Mouse (Mus musculus) CD4-positive naive resting alpha-beta T cell, adult 76 days (primary cell): ENCODE measurements around the gene Pon2. TPM values are rescaled to one million over a fixed set of nuclear protein-coding genes. Genes with fewer than 3 reads are reported as not detected.

Experiments used
- total RNA-seq: library from RNA; stranded (reverse); gene quantifications from one replicate; pipeline ENCODE4 v1.2.4, GENCODE M21; 2023

Pon2 gene
- total RNA-seq, result 45.3 TPM

DNA sequence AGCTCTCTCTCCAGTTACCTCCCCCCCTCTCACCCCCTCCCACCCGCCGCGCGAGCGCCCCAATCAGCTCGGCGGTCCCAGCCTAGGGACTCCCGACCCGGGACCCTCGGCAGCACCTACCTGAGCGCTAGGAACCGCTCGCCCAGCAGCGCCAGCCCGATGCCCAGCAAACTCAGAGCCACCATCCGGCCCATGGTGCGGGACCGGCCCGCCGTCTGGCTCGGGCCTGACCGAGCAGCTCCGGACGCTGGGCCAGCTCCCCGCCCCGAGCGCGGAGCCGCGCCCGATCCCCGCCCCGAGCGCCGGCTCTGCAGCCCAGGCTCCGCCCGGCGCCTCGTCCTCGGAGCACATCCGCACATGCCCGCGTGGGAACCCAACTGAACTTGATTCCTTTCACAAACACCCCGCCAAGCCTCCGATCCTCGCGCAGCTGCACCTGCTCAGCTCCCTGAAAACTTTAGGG is at the start of gene Pon2:
Pon2 (minus strand) TSS at position 364 of the 463 bp plus-strand sequence.

DNA sequence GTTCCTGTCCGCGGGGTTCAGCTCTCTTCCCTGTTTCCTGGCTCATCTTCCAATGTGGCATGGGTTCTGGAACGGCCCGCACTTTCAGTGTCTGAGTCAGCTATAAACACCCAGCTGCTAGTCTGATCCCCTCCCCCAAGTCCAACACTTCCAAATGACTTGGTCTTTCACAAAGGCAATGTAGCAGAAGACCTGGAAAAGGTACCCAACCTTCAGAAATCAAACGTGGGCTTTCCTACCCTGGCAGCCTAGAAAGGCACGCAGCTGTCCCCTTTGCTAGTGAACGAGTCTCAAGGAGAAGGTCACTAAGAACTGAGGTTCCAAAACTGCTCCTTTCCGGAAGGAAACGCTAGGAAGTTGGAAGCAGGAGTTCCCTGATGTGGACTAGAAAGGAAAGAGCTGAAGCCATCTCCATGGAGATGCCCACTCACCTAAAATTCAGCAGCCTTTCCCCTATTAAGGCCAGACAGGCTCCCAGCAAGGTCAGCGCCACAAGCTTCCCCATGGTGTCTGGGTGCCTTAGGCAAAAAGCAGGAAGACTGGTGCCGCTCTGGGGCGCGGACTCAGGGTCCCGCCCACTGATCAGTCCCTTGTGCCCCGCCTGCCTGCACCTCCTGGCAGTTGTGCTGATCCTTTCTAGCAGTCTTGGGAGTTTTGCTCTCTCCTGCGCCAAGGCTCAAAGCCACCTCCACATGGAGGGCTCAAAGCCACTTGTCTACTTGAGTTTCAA is 42.4 kb downstream of the Pon2 start, which contains the start of gene Pon3:
Pon3 (minus strand) TSS at position 565 of the 730 bp plus-strand sequence.

Other genes with a start within 250 kb of the Pon2 start
- not detected for gene Pon1, start 104.5 kb downstream of the Pon2 start, total RNA-seq
- 1.6 TPM for gene Pon3, start 42.2 kb downstream of the Pon2 start, total RNA-seq
- gene Asb4, start 84.9 kb upstream of the Pon2 start, total RNA-seq, result not detected
- gene Pdk4, start 197.9 kb upstream of the Pon2 start, total RNA-seq, result not detected